Mouse (Mus musculus): ENCODE data around the gene Gm49339.
"Not testable (repeated sequence)": the region's sequence is repeated elsewhere in the genome, so short reads cannot be mapped to it uniquely, and the experiment has no call there.

Gene Gm49339

DNA sequence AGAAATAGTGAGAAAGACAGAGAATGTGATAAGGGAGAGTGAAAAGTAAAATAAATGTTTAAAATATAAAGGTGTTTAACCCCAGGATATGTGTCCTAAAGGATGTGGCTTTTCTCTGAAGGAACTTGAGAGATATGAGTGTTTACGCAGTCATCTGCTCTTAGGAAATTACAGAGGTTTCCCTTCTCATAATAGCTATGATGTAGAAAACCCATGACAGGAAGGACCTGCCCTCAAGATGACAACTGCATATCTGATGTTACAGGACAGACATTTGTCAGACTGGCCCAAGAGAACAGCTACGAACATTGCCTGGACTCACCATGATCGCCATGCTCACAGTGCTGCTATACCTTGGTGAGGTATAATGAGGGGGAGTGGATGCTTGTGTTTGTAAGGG, at the start of gene Gm49339, which contains the start of gene Lilr4b:
TSS of gene Gm49339 (plus strand) at position 216 of the 400 bp plus-strand sequence.
TSS of gene Lilr4b (plus strand) at position 236 of the 400 bp plus-strand sequence.
- DNase-seq (ENCODE audit: low spot score in 2 of 2), result not testable (repeated sequence)

DNA sequence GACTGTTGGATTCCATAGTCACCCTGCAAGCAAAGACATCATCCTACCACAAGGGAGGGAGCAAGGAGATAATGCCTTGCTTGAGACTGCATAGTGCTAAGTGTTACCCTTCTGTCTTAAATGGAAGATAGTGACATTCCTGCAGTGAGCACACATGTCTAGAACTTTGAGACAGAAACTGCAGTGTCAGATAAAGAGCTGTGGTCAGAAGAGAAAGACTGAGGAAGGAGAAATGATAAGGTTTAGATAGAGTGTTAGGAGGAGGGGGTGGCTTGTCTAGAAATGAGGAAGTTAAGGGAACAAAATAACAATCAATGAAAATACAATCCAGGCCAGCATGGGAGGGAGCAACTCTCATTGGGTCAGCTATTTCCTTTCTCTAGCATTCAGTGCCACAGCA, 47.5 kb upstream of the Gm49339 start:
- DNase-seq (ENCODE audit: low spot score in 2 of 2), result no peak

DNA sequence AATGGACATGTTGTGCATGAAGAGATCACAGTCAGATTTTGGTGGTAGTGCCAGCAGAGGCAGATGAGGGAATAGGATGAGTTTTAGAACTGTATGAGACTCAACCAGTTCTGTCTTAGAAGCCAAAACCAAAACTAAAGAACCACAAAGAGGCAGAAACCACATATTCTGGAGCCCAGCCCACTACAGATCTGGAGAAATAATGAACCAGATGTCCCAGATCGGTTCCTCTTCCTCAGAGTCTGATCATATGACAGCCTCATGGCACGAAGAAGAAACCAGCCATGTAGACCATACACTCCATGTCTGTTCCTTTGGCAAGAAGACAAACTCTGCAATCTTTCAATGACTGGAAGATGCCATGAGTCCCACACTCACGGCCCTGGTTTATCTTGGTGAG, 44.7 kb upstream of the Gm49339 start:
- no peak for DNase-seq (ENCODE audit: low spot score in 2 of 2)

DNA sequence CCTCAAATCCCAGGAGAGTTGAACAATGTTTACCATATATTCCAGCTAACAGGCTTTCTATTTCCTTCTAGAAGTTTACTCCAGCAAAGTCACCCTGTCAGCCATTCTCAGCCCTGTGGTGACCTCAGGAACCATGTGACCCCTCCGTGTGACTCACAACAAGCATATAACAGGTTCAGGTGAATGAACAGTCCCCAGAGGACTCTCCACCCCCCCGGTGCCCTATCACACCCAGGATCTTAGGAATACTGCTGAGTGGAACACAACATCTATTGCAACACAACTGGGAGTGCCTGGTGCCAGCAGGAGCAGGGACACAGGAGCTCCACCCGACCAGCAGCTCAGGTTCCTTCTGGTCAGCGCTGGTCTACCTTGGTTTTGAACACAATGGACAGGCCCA, 28.8 kb upstream of the Gm49339 start:
- no peak for DNase-seq (ENCODE audit: low spot score in 2 of 2)

DNA sequence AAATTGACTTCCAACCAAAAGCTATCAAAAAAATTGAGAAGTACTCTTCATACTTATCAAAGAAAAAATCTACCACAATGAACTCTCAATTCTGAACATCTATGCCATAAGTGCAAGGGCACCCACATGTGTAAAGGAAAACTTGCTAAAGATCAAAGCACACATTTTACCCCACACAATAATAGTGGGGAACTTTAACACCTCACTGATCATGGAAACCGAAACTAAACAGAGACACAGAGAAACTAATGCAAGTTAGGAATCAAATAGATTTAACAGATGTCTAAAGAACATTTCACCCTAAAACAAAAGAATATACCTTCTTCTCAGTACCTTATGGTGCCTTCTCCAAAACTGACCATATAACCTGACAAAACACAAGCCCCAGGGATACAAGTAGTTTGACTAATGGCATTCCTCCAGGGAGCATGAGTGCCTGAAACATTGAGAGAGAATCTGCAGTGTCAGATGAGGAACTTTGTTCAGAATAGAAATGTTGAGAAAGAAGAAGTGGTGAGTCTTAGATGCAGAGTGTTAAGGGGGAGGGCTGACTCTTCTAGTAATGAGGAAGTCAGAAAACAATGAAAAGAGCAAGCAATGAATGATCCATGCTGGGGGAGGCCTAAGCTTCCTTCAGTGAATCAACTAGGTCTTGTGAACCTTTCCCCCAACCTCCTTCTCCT, 26.7 kb upstream of the Gm49339 start:
- peak; percentile 44 to 65 for DNase-seq (ENCODE audit: low spot score in 2 of 2)

DNA sequence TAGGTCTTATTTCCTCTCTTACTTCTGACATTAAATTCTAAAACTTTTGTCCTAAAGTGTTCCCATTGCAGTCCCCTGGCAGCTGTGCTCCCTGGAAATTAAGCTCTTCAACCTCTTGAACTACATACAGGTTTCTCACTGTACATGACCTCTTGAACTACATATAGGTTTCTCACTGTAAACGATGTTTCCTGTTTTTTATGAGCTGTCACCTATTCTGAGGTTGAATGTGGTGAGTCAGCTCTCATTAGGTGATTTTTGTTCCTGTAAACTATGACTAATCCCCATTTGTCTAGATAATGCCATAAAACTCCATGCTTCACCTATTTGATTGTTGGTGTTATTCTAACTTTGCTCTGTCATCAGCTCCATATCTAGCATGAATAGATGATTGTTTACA, 26.0 kb upstream of the Gm49339 start:
- peak; percentile 10 to 35 for DNase-seq (ENCODE audit: low spot score in 2 of 2)

DNA sequence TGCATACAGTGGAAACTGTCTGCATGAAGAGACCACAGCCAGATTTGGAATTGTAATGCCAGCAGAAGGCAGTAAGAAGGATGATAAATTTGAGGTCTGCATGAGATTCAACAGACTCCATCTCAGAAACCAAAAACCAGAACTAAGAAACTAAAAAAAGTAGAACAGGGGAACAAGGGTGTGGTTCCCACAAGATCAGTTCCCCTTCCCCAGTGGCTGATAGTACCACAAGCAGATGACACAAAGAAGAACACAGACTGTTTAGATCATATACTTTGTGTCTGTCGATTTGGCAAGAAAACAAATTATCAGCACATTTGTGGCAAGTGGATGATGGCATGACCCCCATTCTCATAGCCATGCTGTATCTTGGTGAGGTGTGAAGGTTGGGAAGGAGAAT, 24.6 kb upstream of the Gm49339 start:
- DNase-seq (ENCODE audit: low spot score in 2 of 2), result peak; percentile 60 to 68

DNA sequence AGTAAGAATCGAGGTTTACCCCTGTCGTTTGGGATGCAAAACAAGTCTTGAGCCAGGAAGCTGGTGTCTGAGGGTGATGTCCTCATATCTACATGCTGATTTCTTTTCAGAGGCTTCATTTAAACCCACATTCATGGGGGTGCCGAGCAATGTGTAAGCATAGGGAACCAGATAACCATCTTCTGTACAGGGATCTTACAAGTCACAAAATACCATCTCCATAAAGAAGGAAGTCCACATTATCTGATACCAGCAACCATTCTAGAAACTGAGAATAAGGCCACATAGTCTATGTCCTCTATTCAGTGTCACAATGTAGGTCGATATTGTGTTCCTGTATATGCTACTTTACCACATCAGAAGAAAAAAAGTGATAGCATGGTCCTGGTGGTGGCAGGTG, 24.0 kb upstream of the Gm49339 start:
- DNase-seq (ENCODE audit: low spot score in 2 of 2), result no peak

DNA sequence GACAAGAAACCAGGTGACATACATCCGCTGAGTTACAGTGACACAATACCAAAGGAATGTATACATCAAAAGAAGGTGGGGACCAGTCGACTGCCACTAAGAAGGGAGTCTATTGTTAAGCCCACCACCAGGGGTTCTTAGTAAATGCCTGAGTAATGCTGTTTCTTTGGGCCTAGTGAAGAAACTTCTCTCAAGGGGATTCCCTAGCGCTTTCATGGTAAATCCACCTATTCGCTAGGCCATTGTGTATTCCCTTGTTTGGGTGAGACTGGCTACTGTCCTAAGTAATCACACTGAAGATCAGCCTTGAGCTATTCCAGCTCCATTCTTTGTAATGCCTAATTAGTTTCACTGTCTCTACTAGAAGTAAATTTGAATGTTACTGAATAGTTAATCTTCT, 16.6 kb upstream of the Gm49339 start:
- not testable (repeated sequence) for DNase-seq (ENCODE audit: low spot score in 2 of 2)

DNA sequence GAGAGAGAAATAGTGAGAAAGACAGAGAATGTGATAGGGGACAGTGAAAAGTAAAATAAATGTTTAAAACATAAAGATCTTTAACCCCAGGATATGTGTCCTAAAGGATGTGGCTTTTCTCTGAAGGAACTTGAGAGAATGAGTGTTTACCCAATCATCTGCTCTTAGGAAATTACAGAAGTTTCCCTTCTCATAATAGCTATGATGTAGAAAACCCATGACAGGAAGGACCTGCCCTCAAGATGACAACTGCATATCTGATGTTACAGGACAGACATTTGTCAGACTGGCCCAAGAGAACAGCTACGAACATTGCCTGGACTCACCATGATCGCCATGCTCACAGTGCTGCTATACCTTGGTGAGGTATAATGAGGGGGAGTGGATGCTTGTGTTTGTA, 10.3 kb downstream of the Gm49339 start, which contains the start of gene Lilrb4a:
TSS of gene Lilrb4a (plus strand) at position 266 of the 400 bp plus-strand sequence.
- not testable (repeated sequence) for DNase-seq (ENCODE audit: low spot score in 2 of 2)

DNA sequence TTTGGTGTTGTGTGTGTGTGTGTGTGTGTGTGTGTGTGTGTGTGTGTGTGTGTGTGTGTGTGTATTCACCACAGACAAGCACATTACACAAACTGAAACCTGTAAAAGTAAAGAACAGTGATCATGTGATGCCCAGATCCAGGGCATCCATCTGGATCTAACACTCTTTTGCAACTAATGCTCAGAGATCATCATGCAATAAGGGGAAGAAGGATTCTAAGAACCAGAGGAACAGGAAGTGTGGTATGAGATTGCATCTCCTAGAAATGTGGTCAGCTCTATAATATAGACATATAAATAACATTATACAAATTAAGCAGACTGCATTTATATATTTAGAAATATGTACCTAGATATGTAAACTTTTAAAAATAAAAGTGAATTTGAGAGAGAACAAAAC, 39.6 kb downstream of the Gm49339 start:
- DNase-seq (ENCODE audit: low spot score in 2 of 2), result no peak

DNA sequence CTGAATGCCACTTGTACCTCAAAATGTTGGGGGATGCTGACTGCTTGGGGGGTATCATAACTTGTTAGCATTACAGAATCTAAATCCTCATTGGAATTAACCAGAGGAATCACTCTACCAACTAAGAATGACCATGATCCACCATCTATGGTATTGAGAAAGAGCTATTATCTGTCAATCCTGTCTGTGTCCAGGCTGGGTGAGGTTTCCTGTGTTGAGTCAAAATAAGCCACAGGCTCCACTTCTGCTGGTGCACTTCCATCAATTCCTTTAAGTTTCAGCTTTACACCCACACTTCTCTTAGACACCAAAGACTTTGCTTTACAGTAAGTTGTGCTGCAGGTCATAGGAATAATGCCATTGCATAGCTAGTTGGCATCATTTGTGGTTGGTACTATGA, 41.0 kb downstream of the Gm49339 start:
- no peak for DNase-seq (ENCODE audit: low spot score in 2 of 2)

DNA sequence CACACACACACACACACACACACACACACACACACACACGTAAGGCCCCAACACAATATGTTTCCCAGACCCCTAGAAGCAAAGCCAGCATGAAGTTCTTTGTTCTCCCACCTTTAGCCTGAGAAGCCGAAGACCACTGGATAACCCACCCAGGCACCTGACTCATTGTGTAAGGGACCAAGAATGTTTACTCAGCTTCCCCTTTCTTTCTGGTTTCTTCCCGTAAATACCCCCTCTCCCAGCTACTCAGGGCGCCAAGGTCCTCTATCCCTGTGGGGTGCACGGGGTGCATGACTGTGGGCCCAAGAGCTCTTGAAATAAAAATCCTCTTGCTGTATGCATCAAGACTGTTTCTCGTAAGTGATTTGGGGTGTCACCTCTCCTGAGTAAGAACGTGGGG, 45.7 kb downstream of the Gm49339 start:
- no peak for DNase-seq (ENCODE audit: low spot score in 2 of 2)

DNA sequence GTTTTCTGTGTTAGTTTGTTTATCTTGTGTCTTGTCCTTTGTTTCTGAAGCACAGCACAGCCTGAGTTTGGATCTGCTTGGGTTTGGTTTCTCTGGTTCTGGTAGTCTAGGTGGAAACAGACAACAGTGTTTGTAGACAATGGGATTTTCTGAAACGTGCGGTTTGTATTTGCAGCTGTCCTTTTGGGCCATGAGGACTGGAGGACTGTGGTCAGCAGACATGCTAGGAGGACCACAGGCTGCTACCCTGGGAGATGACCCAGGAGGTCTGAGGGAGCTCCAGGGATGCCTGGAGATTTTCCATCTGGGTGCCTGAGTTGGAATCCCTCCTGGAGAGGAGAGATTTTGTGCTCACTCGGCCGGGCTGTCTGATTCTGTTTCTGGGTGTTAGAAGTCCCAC, 46.2 kb downstream of the Gm49339 start:
- DNase-seq (ENCODE audit: low spot score in 2 of 2), result no peak

DNA sequence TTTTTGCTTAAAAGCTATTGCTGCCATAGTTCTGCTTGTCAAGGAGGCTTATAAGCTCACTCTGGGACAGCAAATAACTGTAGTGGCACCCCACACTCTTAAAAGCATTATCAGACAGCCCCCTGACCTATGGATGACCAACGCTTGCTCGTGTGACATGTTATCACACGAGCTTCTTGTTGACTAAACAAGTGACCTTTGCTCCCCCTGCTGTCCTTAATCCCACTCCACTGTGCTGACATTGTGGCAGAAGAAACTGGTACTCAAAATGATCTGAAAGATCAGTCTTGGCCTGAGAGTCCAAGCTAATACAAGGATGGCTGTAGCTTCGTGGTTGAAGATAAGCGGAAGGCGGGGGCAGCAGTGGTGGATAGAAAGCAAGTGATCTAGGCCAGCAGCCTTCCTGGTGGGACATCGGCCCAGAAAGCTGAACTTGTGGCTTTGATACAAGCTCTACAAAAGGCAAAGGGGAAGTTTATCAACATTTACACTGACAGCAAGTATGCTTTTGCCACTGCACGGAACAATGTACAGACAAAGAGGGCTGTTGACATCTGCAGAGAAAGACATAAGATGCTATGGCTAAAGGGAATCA, 48.5 kb downstream of the Gm49339 start:
- no peak for DNase-seq (ENCODE audit: low spot score in 2 of 2)

DNA sequence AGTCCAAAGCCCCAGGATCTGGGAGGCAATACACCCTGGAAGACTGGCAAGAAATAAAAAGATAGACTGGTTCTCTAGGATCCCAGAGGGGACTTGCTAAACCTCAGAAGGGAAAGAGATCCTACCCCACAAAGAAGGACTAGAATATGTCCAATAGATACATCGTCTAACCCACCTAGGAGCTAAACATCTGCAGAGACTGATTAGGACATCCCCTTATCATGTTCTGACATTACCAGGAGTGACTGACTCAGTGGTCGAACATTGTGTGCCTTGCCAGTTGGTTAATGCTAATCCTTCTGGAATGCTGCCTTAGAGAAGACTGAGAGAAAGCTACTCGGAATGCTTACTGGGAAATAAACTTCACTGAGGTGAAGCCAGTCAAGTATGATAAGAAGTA, 49.1 kb downstream of the Gm49339 start:
- no peak for DNase-seq (ENCODE audit: low spot score in 2 of 2)

DNA sequence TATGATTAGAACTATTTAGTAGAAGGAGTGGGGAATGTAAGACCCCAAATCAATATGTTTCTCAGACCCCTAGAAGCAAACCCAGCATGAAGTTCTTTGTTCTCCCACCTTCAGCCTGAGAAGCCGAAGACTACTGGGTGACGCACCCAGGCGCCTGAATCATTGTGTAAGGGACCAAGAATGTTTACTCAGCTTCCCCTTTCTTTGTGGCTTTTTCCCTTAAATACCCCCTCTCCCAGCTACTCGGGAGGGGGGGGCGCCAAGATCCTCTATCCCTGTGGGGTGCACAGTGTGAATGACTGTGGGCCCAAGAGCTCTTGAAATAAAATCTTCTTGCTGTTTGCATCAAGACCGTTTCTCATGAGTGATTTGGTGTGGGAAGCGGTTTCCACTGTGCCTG, 50.4 kb downstream of the Gm49339 start:
- no peak for DNase-seq (ENCODE audit: low spot score in 2 of 2)
